Mouse (Mus musculus): Measurements from ENCODE around the gene Cps1.

Gene Cps1

GRCm38 (mm10) chr1:67235468-67236217 is 112.8 kb downstream of the Cps1 start:
- no peak for DNase-seq

- DNase-seq: no peak
Observed at GRCm38 (mm10) chr1:67238446-67238845, 115.6 kb downstream of the Cps1 start.

DNA sequence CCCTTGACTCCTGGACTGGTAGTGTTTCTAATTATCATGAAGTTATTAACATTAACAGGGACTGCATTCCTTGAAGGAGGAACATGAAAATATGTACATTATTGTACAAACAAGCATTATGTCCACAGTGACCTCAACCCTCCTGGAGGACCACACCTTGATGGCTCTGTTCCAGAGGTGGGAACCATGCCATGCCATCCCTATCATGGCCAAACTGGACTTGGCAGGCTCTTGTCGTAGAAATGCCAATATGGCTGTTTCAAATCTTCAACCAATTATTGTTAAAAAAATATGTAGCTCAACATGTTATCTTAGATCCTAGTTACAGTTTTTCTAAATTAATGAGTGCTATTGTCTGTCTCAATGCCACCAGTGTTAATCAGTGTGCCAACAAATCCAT is 116.1 kb downstream of the Cps1 start:
- no peak for DNase-seq

GRCm38 (mm10) chr1:67265222-67265621 is 142.4 kb downstream of the Cps1 start:
- DNase-seq: no peak

- DNase-seq: no peak
Observed at GRCm38 (mm10) chr1:67267972-67268371, 145.1 kb downstream of the Cps1 start.

GRCm38 (mm10) chr1:67268450-67268849 is 145.6 kb downstream of the Cps1 start:
- no peak for DNase-seq

GRCm38 (mm10) chr1:67276270-67276669 is 153.4 kb downstream of the Cps1 start:
- DNase-seq: no peak
